Comparison of ENCODE assay signal across 8 mouse cellular contexts in genomic region chr6:91684474-91684829, GRCm38 (mm10). TPM values are rescaled to one million over a fixed set of nuclear protein-coding genes. Genes with fewer than 3 reads are reported as not detected.
DNase-seq lines count a peak whose midpoint lies in the region; ATAC-seq and TF ChIP-seq lines count a peak whose summit lies in the region.

No protein-coding gene starts in this region.

- H3K36me3 ChIP-seq in lung, embryonic 15.5 days = no peaks in the 10 kb centered on the region
- no peaks in the 10 kb centered on the region for H3K36me3 ChIP-seq in hindbrain, embryonic 13.5 days
- peaks cover 2% of the 10 kb centered on the region; the same call in 1 of the 2 replicates for H3K36me3 ChIP-seq in liver, postnatal 0 days (replicated peaks; ENCODE audit: insufficient read depth, low read length)
- H3K36me3 ChIP-seq in splenic B cell, adult 2 months (ENCODE audit: control insufficient read depth, insufficient read depth, low read length, poor library complexity, severe bottlenecking) = no peaks in the 10 kb centered on the region; the same call in 1 of the 2 replicates

- H3K4me2 ChIP-seq in lung, embryonic 15.5 days = peak overlapping the region; percentile 96
- peak overlapping the region; percentile 90 for H3K4me2 ChIP-seq in hindbrain, embryonic 13.5 days
- peak overlapping the region; percentile 96 for H3K4me2 ChIP-seq in liver, postnatal 0 days (ENCODE audit: low read depth, low read length)

- H3K9me3 ChIP-seq in lung, embryonic 15.5 days = no peaks in the 10 kb centered on the region
- H3K9me3 ChIP-seq in hindbrain, embryonic 13.5 days = no peaks in the 10 kb centered on the region
- H3K9me3 ChIP-seq in liver, postnatal 0 days (ENCODE audit: low read length) = no peaks in the 10 kb centered on the region

- TF ChIP-seq EP300 in liver, postnatal 0 days (IDR thresholded peaks at IDR 0.05; ENCODE audit: low read depth) = no peak

- no peak for TF ChIP-seq CTCF in liver, postnatal 0 days (IDR thresholded peaks at IDR 0.05; ENCODE audit: low read depth)

- peak overlapping the region; percentile 86 for H3K27ac ChIP-seq in lung, embryonic 15.5 days
- peak overlapping the region; percentile 98 for H3K27ac ChIP-seq in hindbrain, embryonic 13.5 days
- H3K27ac ChIP-seq in liver, postnatal 0 days (ENCODE audit: low read depth) = peak overlapping the region; percentile 92

- WGBS in lung, embryonic 15.5 days = 2% methylated on average over 13 of the region's 13 CpGs
- WGBS in hindbrain, embryonic 13.5 days = 2% methylated on average over 13 of the region's 13 CpGs
- 2% methylated on average over 9 of the region's 13 CpGs for WGBS in liver, postnatal 0 days (ENCODE audit: insufficient replicate concordance)

- DNase-seq in adrenal gland, postnatal 14 days = peak; percentile 57
- DNase-seq in adrenal gland, adult (ENCODE audit: inconsistent age in 2 of 2, low spot score in 1 of 2) = no peak
- no peak for DNase-seq in lung, postnatal 25 days (ENCODE audit: low spot score)
- peak; percentile 47 for DNase-seq in liver, postnatal 0 days
- peak; percentile 33 for DNase-seq in splenic B cell, adult 2 months (ENCODE audit: low read depth, low spot score)
- DNase-seq in spleen, postnatal 4 days (ENCODE audit: low spot score in 2 of 2) = no peak

- H3K4me3 ChIP-seq in lung, embryonic 15.5 days = peak overlapping the region; percentile 92
- H3K4me3 ChIP-seq in hindbrain, embryonic 13.5 days = peak overlapping the region; percentile 97
- H3K4me3 ChIP-seq in liver, postnatal 0 days (ENCODE audit: low read depth, low read length) = peak overlapping the region; percentile 87

- H3K9ac ChIP-seq in lung, embryonic 15.5 days = peak overlapping the region; percentile 90
- H3K9ac ChIP-seq in hindbrain, embryonic 13.5 days = peak overlapping the region; percentile 98
- peak overlapping the region; percentile 90 for H3K9ac ChIP-seq in liver, postnatal 0 days (replicated peaks)

- H3K4me1 ChIP-seq in lung, embryonic 15.5 days = peaks cover 54% of the 10 kb centered on the region
- H3K4me1 ChIP-seq in hindbrain, embryonic 13.5 days (replicated peaks) = peaks cover 56% of the 10 kb centered on the region
- H3K4me1 ChIP-seq in liver, postnatal 0 days (ENCODE audit: insufficient read depth) = peaks cover 44% of the 10 kb centered on the region

- no peaks in the 10 kb centered on the region for H3K27me3 ChIP-seq in lung, embryonic 15.5 days
- no peaks in the 10 kb centered on the region for H3K27me3 ChIP-seq in hindbrain, embryonic 13.5 days
- H3K27me3 ChIP-seq in liver, postnatal 0 days (ENCODE audit: insufficient read depth, low read length) = no peaks in the 10 kb centered on the region
- H3K27me3 ChIP-seq in splenic B cell, adult 2 months (ENCODE audit: control insufficient read depth, insufficient read depth, low read length, poor library complexity, severe bottlenecking) = no peaks in the 10 kb centered on the region

- peak; percentile 55 for ATAC-seq in lung, embryonic 15.5 days (ENCODE audit: borderline replicate concordance, extremely low read depth, low FRiP score, low TSS enrichment)
- peak; percentile 49 for ATAC-seq in hindbrain, embryonic 13.5 days (ENCODE audit: low FRiP score)
- peak; percentile 32 for ATAC-seq in liver, postnatal 0 days

RNA-seq across cellular contexts. Expression of gene Slc6a6, which starts 0.6 kb away (rescaled TPM):
- total RNA-seq in adrenal gland, postnatal 14 days (2021) = 259 and 278 TPM in 2 replicates
- 47.1 and 48.4 TPM in 2 replicates for polyA plus RNA-seq in lung, embryonic 15.5 days (2015; fragmentation: Nextera tagmentation; extraction: Ambion mirVana)
- 91.0 and 98.3 TPM in 2 replicates for polyA plus RNA-seq in hindbrain, embryonic 13.5 days (2015; fragmentation: Nextera tagmentation; extraction: Ambion mirVana)
- polyA plus RNA-seq in liver, postnatal 0 days (2015; fragmentation: Nextera tagmentation; extraction: Ambion mirVana) = 31.1 and 34.4 TPM in 2 replicates

Comparison
In these comparisons a context has a peak if more than half of its experiments do, and no peak if none do; other contexts are left out.
1. DNase-seq: peak in adrenal gland, postnatal 14 days (single experiment), liver, postnatal 0 days (single experiment) and splenic B cell, adult 2 months (single experiment); none in adrenal gland, adult (0 of 2), lung, postnatal 25 days (single experiment) and spleen, postnatal 4 days (0 of 2).
2. Peak in every context shown above with its lines, with median percentiles within 50 percentile points of each other: ATAC-seq, H3K27ac ChIP-seq, H3K4me2 ChIP-seq, H3K4me3 ChIP-seq and H3K9ac ChIP-seq.